Mouse (Mus musculus) cerebellum, adult 2 months (tissue): ENCODE results near the gene Emc7.

Experiments used
- CTCF ChIP-seq: fragments of 200-500 bp; IDR thresholded peaks from 2 replicates; pipeline ENCODE4 v1.5.1; 2011; ENCODE audit warnings: low read depth, mild to moderate bottlenecking, control low read depth, low read length, moderate library complexity, borderline replicate concordance; ENCODE audit not compliant: insufficient read depth
- POLR2A ChIP-seq: fragments of 200-500 bp; IDR thresholded peaks from 2 replicates; pipeline ENCODE4 v1.6.1; 2011; ENCODE audit warnings: low read length, control low read depth, borderline replicate concordance; ENCODE audit not compliant: insufficient read depth

DNA sequence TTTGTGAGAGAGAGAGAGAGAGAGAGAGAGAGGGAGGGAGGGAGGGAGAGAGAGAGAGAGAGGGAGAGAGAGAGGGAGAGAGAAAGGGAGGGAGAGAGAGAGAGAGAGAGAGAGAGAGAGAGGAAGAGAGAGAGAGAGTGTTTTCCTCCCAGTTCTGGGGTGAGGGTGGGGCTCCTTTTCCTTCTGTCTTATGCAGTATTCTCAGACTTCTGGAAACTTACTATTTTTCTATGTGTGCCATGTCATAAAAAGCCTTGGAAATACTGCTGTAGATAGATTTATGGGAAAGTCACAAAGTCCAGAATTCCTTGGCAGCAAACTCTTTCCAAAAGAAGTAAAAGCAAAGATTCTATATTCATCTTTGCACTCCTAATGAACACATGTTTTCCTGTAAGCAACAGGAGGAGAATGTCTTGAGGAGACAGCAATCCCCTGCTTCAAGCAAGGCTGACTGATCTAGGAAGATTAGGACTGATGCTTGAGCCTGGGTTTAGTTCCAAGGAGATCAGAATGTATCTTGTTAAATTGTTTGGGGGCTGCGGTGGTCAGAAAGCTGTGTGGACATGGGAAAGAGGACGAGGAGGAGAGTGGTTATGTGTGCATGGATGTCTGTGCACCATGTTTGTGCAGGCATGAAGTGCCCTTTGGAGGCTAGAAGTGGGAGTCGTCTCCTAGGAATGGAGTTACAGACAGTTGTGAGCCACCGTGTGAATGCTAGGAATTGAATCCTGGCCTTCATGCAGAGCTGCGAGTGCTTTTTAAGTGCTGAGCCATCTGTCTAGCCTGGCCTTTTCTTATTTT, 27.9 kb downstream of the Emc7 start:
- TF ChIP-seq POLR2A (no peak), CTCF (no peak)
